Mouse (Mus musculus): ENCODE results near the gene Gpr139. TPM values are rescaled to one million over a fixed set of nuclear protein-coding genes. Genes with fewer than 3 reads are reported as not detected.
A peak's percentile ranks its signal among the peaks of the same experiment; 100 is the strongest.

Gpr139 gene
- polyA plus RNA-seq (2015; fragmentation: Nextera tagmentation; extraction: Ambion mirVana) = not detected in 2 replicates

GRCm38 (mm10) chr7:119184341-119185143 lies at the start of gene Gpr139:
Gene Gpr139 (minus strand): TSS chr7:119184603.
- no peak within 1 kb of the TSS for H3K27ac ChIP-seq (ENCODE audit: low read length)
- 0 out of 2 replicates have a peak within 1 kb of the TSS, but pooled peaks have one; percentile 27 for H3K4me2 ChIP-seq (replicated peaks; ENCODE audit: low read depth, low read length)
- no peak within 1 kb of the TSS for H3K4me3 ChIP-seq (ENCODE audit: low read depth, low read length)
- no peak within 1 kb of the TSS for H3K9ac ChIP-seq (replicated peaks; ENCODE audit: low read depth)
- no peak for DNase-seq (ENCODE audit: low spot score)
- ATAC-seq = no peak
- WGBS = 1% methylated on average over 41 of the region's 47 CpGs
- H3K9me3 ChIP-seq (ENCODE audit: low read length) = no peaks in the 10 kb centered on the region
- 0 out of 2 replicates have a peak, but pooled peaks cover 11% of the 10 kb centered on the region for H3K27me3 ChIP-seq (replicated peaks; ENCODE audit: insufficient read depth, low read length)
- no peaks in the 10 kb centered on the region for H3K36me3 ChIP-seq (ENCODE audit: insufficient read depth, low read length)
- no peak for TF ChIP-seq EP300 (IDR thresholded peaks at IDR 0.05)
- TF ChIP-seq CTCF (IDR thresholded peaks at IDR 0.05) = no peak
- no peaks in the 10 kb centered on the region for H3K4me1 ChIP-seq (ENCODE audit: insufficient read depth, low read depth, low read length)

- DNase-seq (ENCODE audit: low spot score) (no peak), ATAC-seq (no peak)
- Histone ChIP-seq H3K36me3 (ENCODE audit: insufficient read depth, low read length) (no peaks in the 10 kb centered on the region), H3K4me1 (ENCODE audit: insufficient read depth, low read depth, low read length) (no peaks in the 10 kb centered on the region), H3K4me3 (ENCODE audit: low read depth, low read length) (no peak overlapping the region), H3K27me3 (replicated peaks; ENCODE audit: insufficient read depth, low read length) (no peaks in the 10 kb centered on the region), H3K9ac (replicated peaks; ENCODE audit: low read depth) (no peak overlapping the region), H3K9me3 (ENCODE audit: low read length) (no peaks in the 10 kb centered on the region), H3K4me2 (replicated peaks; ENCODE audit: low read depth, low read length) (no peak overlapping the region), H3K27ac (ENCODE audit: low read length) (no peak overlapping the region)
- no peak for TF ChIP-seq CTCF (IDR thresholded peaks at IDR 0.05)
- TF ChIP-seq EP300 (IDR thresholded peaks at IDR 0.05) = no peak
- WGBS = 52% methylated on average over 3 of the region's 3 CpGs
These were observed 46.6 kb upstream of the Gpr139 start for GRCm38 (mm10) chr7:119230971-119231370.

GRCm38 (mm10) chr7:119222706-119223105 lies 38.3 kb upstream of the Gpr139 start:
- H3K27me3 ChIP-seq (replicated peaks; ENCODE audit: insufficient read depth, low read length) = no peaks in the 10 kb centered on the region
- no peaks in the 10 kb centered on the region for H3K36me3 ChIP-seq (ENCODE audit: insufficient read depth, low read length)
- H3K4me1 ChIP-seq (ENCODE audit: insufficient read depth, low read depth, low read length) = no peaks in the 10 kb centered on the region
- no peak for TF ChIP-seq CTCF (IDR thresholded peaks at IDR 0.05)
- TF ChIP-seq EP300 (IDR thresholded peaks at IDR 0.05) = no peak
- WGBS = 74% methylated on average over 4 of the region's 4 CpGs
- H3K4me2 ChIP-seq (replicated peaks; ENCODE audit: low read depth, low read length) = no peak overlapping the region
- DNase-seq (ENCODE audit: low spot score) (no peak), ATAC-seq (no peak)
- no peaks in the 10 kb centered on the region for H3K9me3 ChIP-seq (ENCODE audit: low read length)
- no peak overlapping the region for H3K27ac ChIP-seq (ENCODE audit: low read length)
- no peak overlapping the region for H3K9ac ChIP-seq (replicated peaks; ENCODE audit: low read depth)
- H3K4me3 ChIP-seq (ENCODE audit: low read depth, low read length) = no peak overlapping the region

- ATAC-seq (no peak), DNase-seq (ENCODE audit: low spot score) (no peak)
- Histone ChIP-seq H3K27ac (ENCODE audit: low read length) (no peak overlapping the region), H3K4me2 (replicated peaks; ENCODE audit: low read depth, low read length) (no peak overlapping the region), H3K36me3 (ENCODE audit: insufficient read depth, low read length) (no peaks in the 10 kb centered on the region), H3K9me3 (ENCODE audit: low read length) (no peaks in the 10 kb centered on the region), H3K4me1 (ENCODE audit: insufficient read depth, low read depth, low read length) (no peaks in the 10 kb centered on the region), H3K4me3 (ENCODE audit: low read depth, low read length) (no peak overlapping the region), H3K9ac (replicated peaks; ENCODE audit: low read depth) (no peak overlapping the region), H3K27me3 (replicated peaks; ENCODE audit: insufficient read depth, low read length) (no peaks in the 10 kb centered on the region)
- WGBS = 95% methylated on average over 2 of the region's 2 CpGs
- TF ChIP-seq CTCF (IDR thresholded peaks at IDR 0.05) (no peak), EP300 (IDR thresholded peaks at IDR 0.05) (no peak)
These were observed 34.7 kb upstream of the Gpr139 start for GRCm38 (mm10) chr7:119219121-119219520.

GRCm38 (mm10) chr7:119207251-119207650 lies 22.8 kb upstream of the Gpr139 start:
- Histone ChIP-seq H3K27me3 (replicated peaks; ENCODE audit: insufficient read depth, low read length) (no peaks in the 10 kb centered on the region), H3K9me3 (ENCODE audit: low read length) (no peaks in the 10 kb centered on the region), H3K36me3 (ENCODE audit: insufficient read depth, low read length) (no peaks in the 10 kb centered on the region), H3K4me3 (ENCODE audit: low read depth, low read length) (no peak overlapping the region), H3K27ac (ENCODE audit: low read length) (no peak overlapping the region), H3K4me1 (ENCODE audit: insufficient read depth, low read depth, low read length) (no peaks in the 10 kb centered on the region), H3K4me2 (replicated peaks; ENCODE audit: low read depth, low read length) (no peak overlapping the region), H3K9ac (replicated peaks; ENCODE audit: low read depth) (no peak overlapping the region)
- DNase-seq (ENCODE audit: low spot score) = no peak
- no peak for TF ChIP-seq CTCF (IDR thresholded peaks at IDR 0.05)
- no peak for TF ChIP-seq EP300 (IDR thresholded peaks at IDR 0.05)
- ATAC-seq = no peak
- WGBS = 70% methylated on average over 3 of the region's 3 CpGs

GRCm38 (mm10) chr7:119186374-119186773 lies 2.0 kb upstream of the Gpr139 start:
- 12% methylated on average over 11 of the region's 11 CpGs for WGBS
- ATAC-seq = no peak
- no peak overlapping the region for H3K9ac ChIP-seq (replicated peaks; ENCODE audit: low read depth)
- no peak overlapping the region for H3K4me3 ChIP-seq (ENCODE audit: low read depth, low read length)
- no peak overlapping the region for H3K4me2 ChIP-seq (replicated peaks; ENCODE audit: low read depth, low read length)
- TF ChIP-seq CTCF (IDR thresholded peaks at IDR 0.05) = peak; percentile 36; the same call in 1 of the 2 replicates
- no peak for TF ChIP-seq EP300 (IDR thresholded peaks at IDR 0.05)
- H3K36me3 ChIP-seq (ENCODE audit: insufficient read depth, low read length) = no peaks in the 10 kb centered on the region
- no peaks in the 10 kb centered on the region for H3K9me3 ChIP-seq (ENCODE audit: low read length)
- no peak for DNase-seq (ENCODE audit: low spot score)
- no peaks in the 10 kb centered on the region for H3K4me1 ChIP-seq (ENCODE audit: insufficient read depth, low read depth, low read length)
- no peak overlapping the region for H3K27ac ChIP-seq (ENCODE audit: low read length)
- 0 out of 2 replicates have a peak, but pooled peaks cover 11% of the 10 kb centered on the region for H3K27me3 ChIP-seq (replicated peaks; ENCODE audit: insufficient read depth, low read length)

Data from lung, postnatal 0 days (tissue).